In genomic region chr2:165849129-165849528, GRCm38 (mm10) we compare ENCODE assay signal across 8 mouse cellular contexts. TPM values are rescaled to one million over a fixed set of nuclear protein-coding genes. Genes with fewer than 3 reads are reported as not detected.
DNase-seq lines count a peak whose midpoint lies in the region; ATAC-seq lines count a peak whose summit lies in the region.

No protein-coding gene starts in this region.

- H3K27ac ChIP-seq in embryonic facial prominence, embryonic 14.5 days (replicated peaks; ENCODE audit: low read depth, low read length) = no peak overlapping the region
- H3K27ac ChIP-seq in heart, embryonic 14.5 days (replicated peaks in 1 of 2; ENCODE audit: control insufficient read depth in 1 of 2, insufficient read depth in 1 of 2, low read depth in 2 of 2, low read length in 2 of 2) = peak overlapping the region; percentile 57 to 77
- H3K27ac ChIP-seq in kidney, embryonic 16.5 days (ENCODE audit: low read length) = no peak overlapping the region

- H3K27me3 ChIP-seq in embryonic facial prominence, embryonic 14.5 days (replicated peaks; ENCODE audit: control insufficient read depth, insufficient read depth, low read length) = no peaks in the 10 kb centered on the region
- H3K27me3 ChIP-seq in heart, embryonic 14.5 days (ENCODE audit: control insufficient read depth, insufficient read depth, low read length) = no peaks in the 10 kb centered on the region
- H3K27me3 ChIP-seq in kidney, embryonic 16.5 days (ENCODE audit: insufficient read depth, low read length) = no peaks in the 10 kb centered on the region

- peaks cover 12% of the 10 kb centered on the region for H3K4me1 ChIP-seq in embryonic facial prominence, embryonic 14.5 days (ENCODE audit: control insufficient read depth, insufficient read depth, low read length)
- H3K4me1 ChIP-seq in heart, embryonic 14.5 days (ENCODE audit: control insufficient read depth in 2 of 2, insufficient read depth in 2 of 2, low read length in 2 of 2) = peaks cover 36 to 70% of the 10 kb centered on the region in 2 experiments
- H3K4me1 ChIP-seq in kidney, embryonic 16.5 days (ENCODE audit: insufficient read depth, low read length) = peaks cover 21% of the 10 kb centered on the region

- H3K4me3 ChIP-seq in embryonic facial prominence, embryonic 14.5 days (ENCODE audit: low read depth, low read length) = no peak overlapping the region
- no peak overlapping the region for H3K4me3 ChIP-seq in heart, embryonic 14.5 days (ENCODE audit: control insufficient read depth in 1 of 2, insufficient read depth in 1 of 2, low read depth in 1 of 2, low read length in 2 of 2)
- no peak overlapping the region for H3K4me3 ChIP-seq in kidney, embryonic 16.5 days (ENCODE audit: low read length)

- 45% methylated on average over 5 of the region's 5 CpGs for WGBS in embryonic facial prominence, embryonic 14.5 days
- 17% methylated on average over 5 of the region's 5 CpGs for WGBS in heart, embryonic 14.5 days
- 54% methylated on average over 5 of the region's 5 CpGs for WGBS in kidney, embryonic 16.5 days

- H3K9me3 ChIP-seq in embryonic facial prominence, embryonic 14.5 days (ENCODE audit: control insufficient read depth, low read length) = no peaks in the 10 kb centered on the region
- no peaks in the 10 kb centered on the region for H3K9me3 ChIP-seq in heart, embryonic 14.5 days (ENCODE audit: control insufficient read depth, low read length)
- no peaks in the 10 kb centered on the region for H3K9me3 ChIP-seq in kidney, embryonic 16.5 days (ENCODE audit: low read length)

- H3K9ac ChIP-seq in embryonic facial prominence, embryonic 14.5 days (ENCODE audit: low read depth, low read length) = no peak overlapping the region
- peak overlapping the region; percentile 25; the same call in 1 of the 2 replicates for H3K9ac ChIP-seq in heart, embryonic 14.5 days (ENCODE audit: low read length)
- H3K9ac ChIP-seq in kidney, embryonic 16.5 days (replicated peaks; ENCODE audit: low read length) = no peak overlapping the region

- H3K4me2 ChIP-seq in embryonic facial prominence, embryonic 14.5 days (ENCODE audit: low read depth, low read length) = no peak overlapping the region
- H3K4me2 ChIP-seq in heart, embryonic 14.5 days (ENCODE audit: low read length) = peak overlapping the region; percentile 34; the same call in 1 of the 2 replicates
- no peak overlapping the region for H3K4me2 ChIP-seq in kidney, embryonic 16.5 days (replicated peaks; ENCODE audit: low read depth, low read length)

- peak; percentile 50 for ATAC-seq in embryonic facial prominence, embryonic 14.5 days (ENCODE audit: low read depth)
- ATAC-seq in heart, embryonic 14.5 days (ENCODE audit: insufficient number of reproducible peaks, insufficient read depth, low FRiP score, low read depth) = peak; percentile 72
- ATAC-seq in kidney, embryonic 16.5 days (ENCODE audit: low FRiP score, low TSS enrichment) = 0 out of 2 replicates have a peak, but pooled peaks have one; percentile 50

- peaks cover 45% of the 10 kb centered on the region for H3K36me3 ChIP-seq in embryonic facial prominence, embryonic 14.5 days (ENCODE audit: control insufficient read depth, insufficient read depth, low read length)
- H3K36me3 ChIP-seq in heart, embryonic 14.5 days (ENCODE audit: control insufficient read depth, insufficient read depth, low read length) = peaks cover 63% of the 10 kb centered on the region
- peaks cover 38% of the 10 kb centered on the region for H3K36me3 ChIP-seq in kidney, embryonic 16.5 days (ENCODE audit: insufficient read depth, low read length)

- DNase-seq in thymus, postnatal 25 days = peak; percentile 31
- DNase-seq in thymus, postnatal 10 days (ENCODE audit: low spot score in 2 of 2) = no peak
- DNase-seq in embryonic facial prominence, embryonic 14.5 days (ENCODE audit: low spot score) = peak; percentile 74
- DNase-seq in lung, postnatal 14 days = peak; percentile 77
- peak; percentile 74 for DNase-seq in skeletal muscle tissue, adult 2 months (ENCODE audit: low read depth, low spot score)
- DNase-seq in spleen, postnatal 14 days (ENCODE audit: low spot score in 2 of 2) = no peak

RNA-seq across cellular contexts. Expression of gene Zmynd8, which starts 49.7 kb away (rescaled TPM):
- polyA plus RNA-seq in embryonic facial prominence, embryonic 14.5 days (2014; fragmentation: Nextera tagmentation; extraction: Ambion mirVana) = 28.6 and 32.7 TPM in 2 replicates
- polyA plus RNA-seq in heart, embryonic 14.5 days (2014; fragmentation: Nextera tagmentation; extraction: Ambion mirVana) = 35.9 and 38.0 TPM in 2 replicates
- 58.2 and 69.4 TPM in 2 replicates for polyA plus RNA-seq in kidney, embryonic 16.5 days (2015; fragmentation: Nextera tagmentation; extraction: Ambion mirVana)

Comparison
In these comparisons a context has a peak if more than half of its experiments do, and no peak if none do; other contexts are left out.
1. DNase-seq: peak in thymus, postnatal 25 days (single experiment), embryonic facial prominence, embryonic 14.5 days (single experiment), lung, postnatal 14 days (single experiment) and skeletal muscle tissue, adult 2 months (single experiment); none in thymus, postnatal 10 days (0 of 2) and spleen, postnatal 14 days (0 of 2).
2. H3K27ac ChIP-seq: peak in heart, embryonic 14.5 days (2 of 2); none in embryonic facial prominence, embryonic 14.5 days (single experiment) and kidney, embryonic 16.5 days (single experiment).
3. Peak in every context shown above with its lines, with median percentiles within 50 percentile points of each other: ATAC-seq.